Mouse (Mus musculus): Measurements from ENCODE around the gene Zfand6. TPM values are rescaled to one million over a fixed set of nuclear protein-coding genes. Genes with fewer than 3 reads are reported as not detected.

Gene Zfand6
- 100 to 1,000 TPM; 133 to 169 (median 137) TPM for polyA plus RNA-seq (2017; shearing (Covaris generic))

- peak; percentile 87 for ATAC-seq
Measured at GRCm38 (mm10) chr7:84689251-84690100, at the start of gene Zfand6. Gene Zfand6, minus strand, starts transcription at chr7:84689959.

- ATAC-seq: no peak
Measured at GRCm38 (mm10) chr7:84736803-84737202, 47.0 kb upstream of the Zfand6 start.

GRCm38 (mm10) chr7:84733038-84733437, 43.3 kb upstream of the Zfand6 start:
- ATAC-seq: no peak

- no peak for ATAC-seq
Measured at GRCm38 (mm10) chr7:84732052-84732451, 42.3 kb upstream of the Zfand6 start.

- no peak for ATAC-seq
Measured at GRCm38 (mm10) chr7:84731076-84731475, 41.3 kb upstream of the Zfand6 start.

GRCm38 (mm10) chr7:84722804-84723459, 33.2 kb upstream of the Zfand6 start:
- ATAC-seq: no peak

GRCm38 (mm10) chr7:84710287-84710958, 20.7 kb upstream of the Zfand6 start:
- peak; percentile 68 for ATAC-seq

GRCm38 (mm10) chr7:84706877-84707276, 17.1 kb upstream of the Zfand6 start:
- ATAC-seq: no peak

- ATAC-seq: peak; percentile 66
Measured at GRCm38 (mm10) chr7:84690101-84690509, 346 bp upstream of the Zfand6 start.

- no peak for ATAC-seq
Measured at GRCm38 (mm10) chr7:84687653-84688580, 1.8 kb downstream of the Zfand6 start.

GRCm38 (mm10) chr7:84686380-84686779, 3.4 kb downstream of the Zfand6 start:
- no peak for ATAC-seq

- no peak for ATAC-seq
Measured at GRCm38 (mm10) chr7:84684675-84685074, 5.1 kb downstream of the Zfand6 start.

- peak; percentile 29 for ATAC-seq
Measured at GRCm38 (mm10) chr7:84681558-84681957, 8.2 kb downstream of the Zfand6 start.

- no peak for ATAC-seq
Measured at GRCm38 (mm10) chr7:84680931-84681330, 8.8 kb downstream of the Zfand6 start.

- ATAC-seq: no peak
Measured at GRCm38 (mm10) chr7:84680092-84680491, 9.7 kb downstream of the Zfand6 start.

GRCm38 (mm10) chr7:84679264-84679663, 10.5 kb downstream of the Zfand6 start:
- ATAC-seq: peak; percentile 99

GRCm38 (mm10) chr7:84673103-84673502, 16.7 kb downstream of the Zfand6 start:
- no peak for ATAC-seq

GRCm38 (mm10) chr7:84669554-84670152, 20.1 kb downstream of the Zfand6 start:
- peak; percentile 77 for ATAC-seq

- no peak for ATAC-seq
Measured at GRCm38 (mm10) chr7:84667946-84668345, 21.8 kb downstream of the Zfand6 start.

GRCm38 (mm10) chr7:84652740-84653139, 37.0 kb downstream of the Zfand6 start:
- ATAC-seq: no peak

- ATAC-seq: no peak
Measured at GRCm38 (mm10) chr7:84651987-84652321, 37.8 kb downstream of the Zfand6 start.

All from inflammation-experienced regulatory T-cells, adult 6 months (primary cell).